Mouse (Mus musculus): ENCODE measurements around the gene Tas2r103. TPM values are rescaled to one million over a fixed set of nuclear protein-coding genes. Genes with fewer than 3 reads are reported as not detected.

Tas2r103 gene
- total RNA-seq (2014; rRNA removed), result not detected in 2 replicates
- polyA plus RNA-seq (2015; fragmentation: Nextera tagmentation; extraction: Ambion mirVana), result not detected in 2 replicates

- TF ChIP-seq CTCF (IDR thresholded peaks at IDR 0.05; ENCODE audit: low read depth), result no peak
- Histone ChIP-seq H3K4me2 (ENCODE audit: low read depth, low read length) (no peak within 1 kb of the TSS), H3K36me3 (ENCODE audit: insufficient read depth, low read length) (no peaks in the 10 kb centered on the region), H3K4me3 (ENCODE audit: low read length) (no peak within 1 kb of the TSS), H3K27ac (no peak within 1 kb of the TSS), H3K27me3 (ENCODE audit: insufficient read depth, low read length) (no peaks in the 10 kb centered on the region), H3K9ac (replicated peaks; ENCODE audit: low read length) (no peak within 1 kb of the TSS), H3K9me3 (ENCODE audit: low read length) (no peaks in the 10 kb centered on the region), H3K4me1 (ENCODE audit: insufficient read depth, low read length) (no peaks in the 10 kb centered on the region)
- ATAC-seq (no peak), DNase-seq (ENCODE audit: low spot score) (no peak)
- 86% methylated on average over 2 of the region's 2 CpGs for WGBS
These were observed at the start of gene Tas2r103 for GRCm38 (mm10) chr6:133037001-133037400. TSS of gene Tas2r103 (minus strand) at chr6:133037101.

GRCm38 (mm10) chr6:133055716-133056115, 18.8 kb upstream of the Tas2r103 start, which contains the start of gene Tas2r140:
TSS of gene Tas2r140 (minus strand) at chr6:133055816.
- no peak for DNase-seq (ENCODE audit: low spot score)
- Histone ChIP-seq H3K4me2 (ENCODE audit: low read depth, low read length) (no peak within 1 kb of the TSS), H3K4me3 (ENCODE audit: low read length) (no peak within 1 kb of the TSS), H3K27ac (no peak within 1 kb of the TSS), H3K9ac (replicated peaks; ENCODE audit: low read length) (no peak within 1 kb of the TSS), H3K9me3 (ENCODE audit: low read length) (no peaks in the 10 kb centered on the region), H3K36me3 (ENCODE audit: insufficient read depth, low read length) (no peaks in the 10 kb centered on the region), H3K4me1 (ENCODE audit: insufficient read depth, low read length) (no peaks in the 10 kb centered on the region), H3K27me3 (ENCODE audit: insufficient read depth, low read length) (no peaks in the 10 kb centered on the region)
- TF ChIP-seq CTCF (IDR thresholded peaks at IDR 0.05; ENCODE audit: low read depth), result no peak
- ATAC-seq, result no peak

Other genes with a start within 250 kb of the Tas2r103 start
- gene Tas2r117, start 234.3 kb downstream of the Tas2r103 start, total RNA-seq (2014; rRNA removed), result not detected in 2 replicates
- gene Tas2r117, start 234.3 kb downstream of the Tas2r103 start, polyA plus RNA-seq (2015; fragmentation: Nextera tagmentation; extraction: Ambion mirVana), result not detected in 2 replicates
- gene Tas2r123, start 190.0 kb downstream of the Tas2r103 start, total RNA-seq (2014; rRNA removed), result not detected in 2 replicates
- not detected in 2 replicates for gene Tas2r123, start 190.0 kb downstream of the Tas2r103 start, polyA plus RNA-seq (2015; fragmentation: Nextera tagmentation; extraction: Ambion mirVana)
- not detected in 2 replicates for gene Tas2r116, start 181.7 kb downstream of the Tas2r103 start, total RNA-seq (2014; rRNA removed)
- not detected in 2 replicates for gene Tas2r116, start 181.7 kb downstream of the Tas2r103 start, polyA plus RNA-seq (2015; fragmentation: Nextera tagmentation; extraction: Ambion mirVana)
- not detected in 2 replicates for gene Tas2r110, start 169.1 kb downstream of the Tas2r103 start, total RNA-seq (2014; rRNA removed)
- not detected in 2 replicates for gene Tas2r110, start 169.1 kb downstream of the Tas2r103 start, polyA plus RNA-seq (2015; fragmentation: Nextera tagmentation; extraction: Ambion mirVana)
- gene Tas2r113, start 144.1 kb downstream of the Tas2r103 start, total RNA-seq (2014; rRNA removed), result not detected in 2 replicates
- gene Tas2r113, start 144.1 kb downstream of the Tas2r103 start, polyA plus RNA-seq (2015; fragmentation: Nextera tagmentation; extraction: Ambion mirVana), result not detected in 2 replicates
- not detected in 2 replicates for gene Tas2r125, start 127.5 kb downstream of the Tas2r103 start, total RNA-seq (2014; rRNA removed)
- not detected in 2 replicates for gene Tas2r125, start 127.5 kb downstream of the Tas2r103 start, polyA plus RNA-seq (2015; fragmentation: Nextera tagmentation; extraction: Ambion mirVana)
- not detected in 2 replicates for gene Tas2r129, start 86.0 kb downstream of the Tas2r103 start, total RNA-seq (2014; rRNA removed)
- gene Tas2r129, start 86.0 kb downstream of the Tas2r103 start, polyA plus RNA-seq (2015; fragmentation: Nextera tagmentation; extraction: Ambion mirVana), result not detected in 2 replicates
- not detected in 2 replicates for gene Tas2r131, start 79.2 kb downstream of the Tas2r103 start, total RNA-seq (2014; rRNA removed)
- not detected in 2 replicates for gene Tas2r131, start 79.2 kb downstream of the Tas2r103 start, polyA plus RNA-seq (2015; fragmentation: Nextera tagmentation; extraction: Ambion mirVana)
- gene Tas2r109, start 56.1 kb downstream of the Tas2r103 start, total RNA-seq (2014; rRNA removed), result not detected in 2 replicates
- not detected in 2 replicates for gene Tas2r109, start 56.1 kb downstream of the Tas2r103 start, polyA plus RNA-seq (2015; fragmentation: Nextera tagmentation; extraction: Ambion mirVana)
- not detected in 2 replicates for gene Tas2r140, start 18.7 kb upstream of the Tas2r103 start, total RNA-seq (2014; rRNA removed)
- not detected in 2 replicates for gene Tas2r140, start 18.7 kb upstream of the Tas2r103 start, polyA plus RNA-seq (2015; fragmentation: Nextera tagmentation; extraction: Ambion mirVana)
- gene Smim10l1, start 67.8 kb upstream of the Tas2r103 start, total RNA-seq (2014; rRNA removed), result 104 and 214 TPM in 2 replicates
- 129 and 148 TPM in 2 replicates for gene Smim10l1, start 67.8 kb upstream of the Tas2r103 start, polyA plus RNA-seq (2015; fragmentation: Nextera tagmentation; extraction: Ambion mirVana)